Mouse (Mus musculus) thymus, adult 2 months (tissue): Measurements from ENCODE around the gene Acot7.

Source experiments
- CTCF ChIP-seq: fragments of 200-500 bp; IDR thresholded peaks from 2 replicates; pipeline ENCODE4 v1.5.1; 2012; ENCODE audit warnings: mild to moderate bottlenecking, control low read depth, low read length, moderate library complexity, borderline replicate concordance; ENCODE audit not compliant: control insufficient read depth, poor library complexity, insufficient read depth; ENCODE audit errors: extremely low read depth
- POLR2A ChIP-seq: fragments of 200-500 bp; IDR thresholded peaks from 2 replicates; pipeline ENCODE4 v1.6.1; 2012; ENCODE audit warnings: mild to moderate bottlenecking, low read length, control low read depth, moderate library complexity; ENCODE audit not compliant: control insufficient read depth, poor library complexity, insufficient read depth; ENCODE audit errors: extremely low read depth

DNA sequence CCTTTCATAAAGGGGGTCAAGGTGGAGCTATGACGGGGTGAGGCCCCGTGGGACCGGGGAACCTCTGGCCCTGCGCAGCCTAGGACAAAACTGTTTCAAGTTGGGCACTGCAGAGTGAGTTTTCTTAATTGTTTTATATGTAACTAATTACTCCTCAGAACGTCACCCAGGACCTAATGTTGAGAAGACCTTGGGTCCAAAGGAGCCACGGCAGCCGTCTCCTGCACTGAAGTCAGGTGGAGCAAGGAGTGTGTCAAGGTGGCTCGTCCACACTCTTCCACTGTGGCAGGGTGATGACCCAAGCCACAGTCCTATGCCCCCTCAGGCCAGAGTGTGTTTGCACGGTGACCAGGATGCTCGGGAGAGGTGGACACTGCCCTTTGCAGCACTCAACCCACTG is 125.2 kb downstream of the Acot7 start:
- TF ChIP-seq CTCF (no peak), POLR2A (no peak)
